Mouse (Mus musculus) brain, embryonic 14.5 days (tissue): ENCODE results near the gene Tmem91.
A peak's percentile ranks its signal among the peaks of the same experiment; 100 is the strongest.

Experiments used
- CTCF ChIP-seq: fragments of 200-500 bp; IDR thresholded peaks from 2 replicates; pipeline ENCODE4 v1.5.1; 2012; ENCODE audit warnings: inconsistent platforms, mild to moderate bottlenecking, moderate library complexity, borderline replicate concordance; ENCODE audit not compliant: insufficient read depth, insufficient read length; ENCODE audit errors: extremely low read depth
- POLR2A ChIP-seq: fragments of 200-500 bp; IDR thresholded peaks from 2 replicates; pipeline ENCODE4 v1.6.1; 2012; ENCODE audit warnings: mild to moderate bottlenecking, inconsistent platforms, borderline replicate concordance; ENCODE audit not compliant: poor library complexity, insufficient read depth, insufficient read length, severe bottlenecking; ENCODE audit errors: extremely low read depth

DNA sequence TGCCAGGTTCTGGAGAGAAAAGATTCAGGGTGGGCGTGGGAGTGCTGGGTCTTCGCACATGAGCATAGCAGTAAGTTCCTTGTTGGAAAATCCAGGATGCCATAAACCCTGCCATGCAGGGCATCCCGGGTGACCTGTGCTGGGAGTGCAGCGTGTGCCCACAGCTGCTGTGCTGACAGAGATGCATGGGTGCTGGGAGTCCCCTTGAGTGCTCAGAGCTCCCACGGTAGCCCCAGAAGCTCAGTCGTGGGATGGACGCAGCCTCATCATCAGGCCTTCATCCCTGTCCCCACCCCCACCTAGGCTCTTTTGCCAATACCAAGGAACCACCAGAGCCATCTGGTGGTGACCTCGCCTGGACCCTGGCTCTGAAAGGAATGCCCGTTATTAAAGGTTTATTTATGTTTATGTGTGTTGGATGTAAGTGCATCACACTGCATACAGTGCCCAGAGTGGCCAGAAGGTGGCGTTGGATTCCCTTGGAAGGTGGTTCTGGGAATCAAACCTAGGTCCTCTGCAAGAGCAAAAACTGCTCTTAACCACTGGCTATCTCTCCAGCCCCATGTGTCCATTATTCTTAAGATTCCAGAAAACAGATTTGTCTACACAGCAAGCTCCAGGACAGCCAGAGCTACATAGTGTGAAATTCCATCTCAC is 49.2 kb downstream of the Tmem91 start:
- TF ChIP-seq CTCF (peak; percentile 46; the same call in 1 of the 2 replicates), POLR2A (no peak)
